Mouse (Mus musculus) bone marrow, adult 2 months (tissue): ENCODE results near the gene Brox. TPM values are rescaled to one million over a fixed set of nuclear protein-coding genes. Genes with fewer than 3 reads are reported as not detected.

Source experiments
- H3K27ac ChIP-seq: fragments of 200-500 bp; 2 replicates; pipeline ENCODE4 v1.5.1; 2012; ENCODE audit warnings: low read depth, mild to moderate bottlenecking, control low read depth, inconsistent platforms, low read length; ENCODE audit not compliant: control insufficient read depth, poor library complexity, insufficient read depth
- H3K4me1 ChIP-seq: fragments of 200-500 bp; 2 replicates; pipeline ENCODE4 v1.6.1; 2011; ENCODE audit warnings: low read length; ENCODE audit not compliant: control insufficient read depth, insufficient read depth
- H3K4me3 ChIP-seq: fragments of 200-500 bp; replicated peaks from 2 replicates; pipeline ENCODE3; 2011; ENCODE audit warnings: mild to moderate bottlenecking, low read depth, low read length, control low read depth; ENCODE audit not compliant: control insufficient read depth
- CTCF ChIP-seq: fragments of 200-500 bp; IDR thresholded peaks from 2 replicates; pipeline ENCODE4 v1.5.1; 2011; ENCODE audit warnings: low read length, control low read depth; ENCODE audit not compliant: control insufficient read depth, insufficient read depth
- POLR2A ChIP-seq: fragments of 200-500 bp; IDR thresholded peaks from 2 replicates; pipeline ENCODE4 v1.6.1; 2011; ENCODE audit warnings: low read depth, mild to moderate bottlenecking, control low read depth, low read length, borderline replicate concordance; ENCODE audit not compliant: control insufficient read depth
- WGBS: fragments of 180-500 bp; shearing (Covaris S2); methylation state at CpG from one replicate; pipeline ENCODE4 v1.1.7; 2018; 5-methylcytosine and 5-hydroxymethylcytosine counted together
- polyA plus RNA-seq: library from polyadenylated mRNA; stranded (reverse); fragments of >200 nt; gene quantifications from 2 replicates; pipeline ENCODE4 v1.2.4, GENCODE M21; 2011; ENCODE audit warnings: low replicate concordance; ENCODE audit not compliant: missing spikeins, insufficient read depth, insufficient read length

Brox gene
- polyA plus RNA-seq, 1 experiment, result 22.5 TPM

- 1% methylated on average over 26 of the region's 26 CpGs for WGBS
- Histone ChIP-seq H3K4me1 (no peaks in the 10 kb centered on the region), H3K4me3 (peak within 1 kb of the TSS; percentile 83), H3K27ac (peak within 1 kb of the TSS; percentile 67)
- no peak for TF ChIP-seq POLR2A
- TF ChIP-seq CTCF, result no peak
Observed at GRCm38 (mm10) chr1:183296465-183296864, 604 bp downstream of the Brox start, which contains the start of gene Aida. TSS of gene Aida (plus strand) at chr1:183296590.

DNA sequence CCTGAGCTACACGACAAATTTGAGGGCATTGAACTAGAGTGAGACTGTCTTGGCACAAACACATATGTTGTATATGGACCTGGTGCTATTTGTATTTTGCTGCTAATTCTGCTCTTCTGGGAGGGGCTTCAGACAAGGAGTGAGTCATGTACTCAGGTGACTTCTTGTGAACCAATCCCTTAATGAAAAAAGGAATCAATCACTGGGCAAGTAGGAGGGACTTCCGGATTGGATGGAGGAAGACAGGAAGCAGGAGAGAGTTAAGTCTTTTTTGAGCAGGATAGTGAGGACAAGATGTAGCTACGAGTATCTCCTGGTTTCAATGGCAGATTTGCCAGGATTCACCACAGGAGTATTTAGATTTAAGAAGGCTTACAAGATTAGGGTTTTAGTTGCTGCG, 7.5 kb downstream of the Brox start:
- 92% methylated on average over 4 of the region's 4 CpGs for WGBS
- H3K4me1 ChIP-seq, result no peaks in the 10 kb centered on the region
- no peak for TF ChIP-seq POLR2A
- no peak for TF ChIP-seq CTCF
- no peak overlapping the region for H3K4me3 ChIP-seq
- H3K27ac ChIP-seq, result no peak overlapping the region

- Histone ChIP-seq H3K4me1 (no peaks in the 10 kb centered on the region), H3K4me3 (no peak overlapping the region), H3K27ac (no peak overlapping the region)
- no peak for TF ChIP-seq CTCF
- TF ChIP-seq POLR2A, result no peak
- 81% methylated on average over 3 of the region's 3 CpGs for WGBS
Observed at GRCm38 (mm10) chr1:183288351-183288750, 8.7 kb downstream of the Brox start.

DNA sequence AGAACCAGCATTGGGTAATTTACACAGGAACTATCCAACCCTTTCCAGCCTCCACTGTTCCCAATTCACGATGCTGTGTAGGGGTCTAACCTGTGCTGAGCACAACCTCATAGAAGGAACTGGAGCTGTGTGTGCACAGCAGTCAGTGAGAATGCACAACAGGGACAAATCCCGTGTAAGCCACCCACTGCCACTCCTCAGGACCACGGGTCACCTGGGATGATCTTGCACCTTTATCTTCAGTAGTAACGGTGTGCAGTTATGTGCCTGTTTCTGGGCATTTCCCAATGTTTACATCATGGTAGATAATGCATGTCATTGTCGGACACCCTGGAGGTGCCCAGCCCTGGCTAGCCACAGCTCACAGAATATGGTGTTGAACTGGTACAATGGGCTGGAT, 21.3 kb downstream of the Brox start:
- no peak overlapping the region for H3K27ac ChIP-seq
- no peak overlapping the region for H3K4me3 ChIP-seq
- H3K4me1 ChIP-seq, result no peaks in the 10 kb centered on the region
- TF ChIP-seq CTCF (no peak), POLR2A (no peak)
- 72% methylated on average over 5 of the region's 5 CpGs for WGBS

GRCm38 (mm10) chr1:183274385-183274784, 22.7 kb downstream of the Brox start:
- Histone ChIP-seq H3K4me3 (no peak overlapping the region), H3K27ac (no peak overlapping the region), H3K4me1 (no peaks in the 10 kb centered on the region)
- TF ChIP-seq CTCF, result no peak
- 72% methylated on average over 3 of the region's 3 CpGs for WGBS

- 54% methylated on average over 10 of the region's 10 CpGs for WGBS
- Histone ChIP-seq H3K4me3 (no peak overlapping the region), H3K4me1 (no peaks in the 10 kb centered on the region), H3K27ac (no peak overlapping the region)
- TF ChIP-seq POLR2A, result no peak
- TF ChIP-seq CTCF, result no peak
Observed at GRCm38 (mm10) chr1:183272867-183273818, 23.9 kb downstream of the Brox start.

DNA sequence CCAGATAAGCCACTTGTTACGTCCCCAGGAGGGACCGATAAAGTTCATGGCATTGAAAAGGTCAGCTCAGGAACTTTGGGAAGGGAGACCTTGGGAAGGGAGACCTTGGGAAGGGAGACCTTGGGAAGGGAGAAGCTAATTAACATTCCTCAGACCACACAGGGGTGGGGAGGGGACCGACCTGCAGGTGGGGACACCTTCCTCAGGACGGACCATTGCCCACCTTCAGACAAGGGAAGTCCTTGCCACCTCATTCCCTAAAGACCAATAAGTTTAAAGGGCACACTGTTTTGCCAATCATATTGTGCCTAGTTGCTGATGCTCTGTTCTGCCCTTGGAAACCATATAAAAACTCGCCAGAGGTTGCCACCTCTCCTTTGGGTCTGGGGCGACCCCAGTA, 29.4 kb downstream of the Brox start:
- Histone ChIP-seq H3K4me3 (no peak overlapping the region), H3K27ac (no peak overlapping the region), H3K4me1 (peaks cover 4% of the 10 kb centered on the region; the same call in 1 of the 2 replicates)
- 81% methylated on average over 6 of the region's 6 CpGs for WGBS
- no peak for TF ChIP-seq POLR2A
- no peak for TF ChIP-seq CTCF

DNA sequence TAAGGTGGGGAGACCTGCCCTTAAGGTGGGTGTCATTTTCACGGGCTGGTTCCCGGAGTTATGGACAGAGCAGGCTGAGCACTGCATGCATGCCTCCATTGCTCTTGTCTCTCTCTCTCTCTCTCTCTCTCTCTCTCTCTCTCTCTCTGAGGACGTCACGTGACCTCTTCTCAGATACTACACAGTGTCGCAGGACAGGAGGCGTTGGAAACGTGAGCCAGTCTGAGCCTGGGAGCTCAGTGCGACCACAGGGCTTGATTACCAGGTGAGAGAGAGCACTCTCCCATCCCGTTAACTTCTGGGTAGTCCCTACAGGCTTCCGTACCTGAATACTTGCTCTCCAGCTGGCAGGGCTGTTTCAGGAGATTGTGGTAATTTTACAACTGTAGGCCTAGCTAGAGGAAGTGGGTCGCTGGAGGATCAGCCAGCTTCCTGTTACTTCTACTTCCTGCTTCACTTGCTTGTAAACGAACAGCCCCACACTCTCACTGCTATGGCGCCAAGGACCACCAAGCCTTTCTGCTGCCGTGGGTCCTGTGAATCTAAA, 31.1 kb downstream of the Brox start:
- TF ChIP-seq POLR2A, result no peak
- no peak overlapping the region for H3K4me3 ChIP-seq
- 34% methylated on average over 14 of the region's 14 CpGs for WGBS
- H3K27ac ChIP-seq, result no peak overlapping the region
- H3K4me1 ChIP-seq, result peaks cover 4% of the 10 kb centered on the region; the same call in 1 of the 2 replicates
